Mouse (Mus musculus) G1E (cell line): ENCODE measurements around the gene Fam69b.

Experiments used
- CTCF ChIP-seq: IDR thresholded peaks from 2 replicates; pipeline ENCODE4 v1.5.1; 2012; ENCODE audit warnings: low read depth, low read length, inconsistent platforms, mixed read lengths
- GATA1 ChIP-seq: IDR thresholded peaks from 2 replicates; pipeline ENCODE4 v1.6.1; 2012; ENCODE audit warnings: borderline replicate concordance, low read length, inconsistent platforms, mixed read lengths
- GATA2 ChIP-seq: IDR thresholded peaks from 2 replicates; pipeline ENCODE4 v1.6.1; 2012; ENCODE audit warnings: low read depth, low read length, inconsistent platforms, borderline replicate concordance
- POLR2AphosphoS5 ChIP-seq: IDR thresholded peaks from 2 replicates; pipeline ENCODE4 v1.6.1; 2012; ENCODE audit warnings: low read depth, low read length, inconsistent platforms; ENCODE audit not compliant: insufficient replicate concordance
- TAL1 ChIP-seq: conservative IDR thresholded peaks from 2 replicates; pipeline ENCODE4 v1.6.1; 2012; ENCODE audit warnings: low read depth, low read length, inconsistent platforms, mixed read lengths

GRCm38 (mm10) chr2:26654687-26655086 is 26.4 kb downstream of the Fam69b start:
- TF ChIP-seq CTCF (no peak), GATA1 (no peak), POLR2AphosphoS5 (no peak), TAL1 (no peak), GATA2 (no peak)
